Mouse (Mus musculus): ENCODE measurements at regions not wholly inside any gene's neighbourhood (a gene's known extent, or its start where the extent isn't known, plus 50 kb on each side); places are given as distances from the start of the nearest gene placed in this dataset.

- WGBS, result 91% methylated on average over 7 of the region's 7 CpGs
- Histone ChIP-seq H3K4me2 (replicated peaks) (no peak overlapping the region), H3K4me1 (replicated peaks) (peaks cover 9% of the 10 kb centered on the region; the same call in 1 of the 2 replicates), H3K27ac (no peak overlapping the region), H3K27me3 (replicated peaks) (no peaks in the 10 kb centered on the region), H3K36me3 (no peaks in the 10 kb centered on the region), H3K9ac (no peak overlapping the region), H3K4me3 (replicated peaks) (no peak overlapping the region), H3K9me3 (no peaks in the 10 kb centered on the region)
- no peak for ATAC-seq
Observed at GRCm38 (mm10) chr15:93004551-93004950, 270.4 kb downstream of the Gxylt1 start.

- peaks cover 9% of the 10 kb centered on the region; the same call in 1 of the 2 replicates for H3K4me1 ChIP-seq (replicated peaks)
- H3K4me3 ChIP-seq (replicated peaks), result no peak overlapping the region
- no peaks in the 10 kb centered on the region for H3K36me3 ChIP-seq
- H3K4me2 ChIP-seq (replicated peaks), result no peak overlapping the region
- H3K9me3 ChIP-seq, result no peaks in the 10 kb centered on the region
- no peak overlapping the region for H3K27ac ChIP-seq
- ATAC-seq, result no peak
- H3K9ac ChIP-seq, result no peak overlapping the region
- WGBS, result 89% methylated on average over 3 of the region's 3 CpGs
- no peaks in the 10 kb centered on the region for H3K27me3 ChIP-seq (replicated peaks)
Observed at GRCm38 (mm10) chr15:93003233-93003632, 271.7 kb downstream of the Gxylt1 start.

DNA sequence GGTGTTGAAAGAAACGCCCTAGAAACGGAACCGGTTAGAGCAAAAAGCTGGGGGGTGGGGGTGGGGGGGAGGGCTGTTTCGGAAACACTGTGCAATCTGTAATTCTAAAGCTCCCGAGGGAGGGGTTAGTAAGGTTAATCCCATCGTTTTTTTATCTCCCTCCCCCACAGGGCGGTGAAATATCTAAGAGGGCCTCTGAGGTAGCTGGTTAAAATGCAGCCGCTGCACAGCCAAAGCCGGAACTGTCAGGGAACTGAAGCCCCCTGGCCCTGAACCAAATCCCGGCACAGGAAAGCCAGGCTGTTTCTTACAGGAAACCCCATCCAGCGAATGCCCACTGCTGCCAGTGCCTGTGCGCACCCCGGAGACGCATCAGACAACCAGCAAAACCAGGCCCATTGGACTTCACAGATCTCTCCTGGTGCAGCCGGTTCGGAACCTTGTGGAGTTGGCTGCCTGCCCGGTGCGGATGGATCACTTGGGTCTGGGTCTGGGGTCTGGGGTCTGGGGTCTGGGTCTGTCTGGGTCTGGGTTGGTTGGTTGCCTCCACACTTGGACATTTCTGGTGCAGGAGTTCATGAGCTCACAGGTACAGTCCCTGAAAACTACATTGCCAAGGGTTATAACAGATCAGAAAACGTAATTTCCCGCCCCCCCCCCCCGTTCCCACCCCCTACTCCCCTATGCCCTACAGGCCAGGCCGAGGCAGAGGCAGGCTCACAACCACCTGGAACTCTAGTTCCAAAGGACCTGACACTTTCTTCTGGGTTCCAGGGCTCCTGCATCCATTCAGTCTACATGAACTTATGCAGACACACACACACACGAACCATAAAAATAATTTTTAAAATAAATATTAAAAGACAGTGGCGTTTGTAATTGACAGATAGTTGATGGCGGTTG, 272.7 kb downstream of the Gxylt1 start:
- WGBS, result 26% methylated on average over 25 of the region's 25 CpGs
- peak; percentile 48; the same call in 1 of the 2 replicates for ATAC-seq

DNA sequence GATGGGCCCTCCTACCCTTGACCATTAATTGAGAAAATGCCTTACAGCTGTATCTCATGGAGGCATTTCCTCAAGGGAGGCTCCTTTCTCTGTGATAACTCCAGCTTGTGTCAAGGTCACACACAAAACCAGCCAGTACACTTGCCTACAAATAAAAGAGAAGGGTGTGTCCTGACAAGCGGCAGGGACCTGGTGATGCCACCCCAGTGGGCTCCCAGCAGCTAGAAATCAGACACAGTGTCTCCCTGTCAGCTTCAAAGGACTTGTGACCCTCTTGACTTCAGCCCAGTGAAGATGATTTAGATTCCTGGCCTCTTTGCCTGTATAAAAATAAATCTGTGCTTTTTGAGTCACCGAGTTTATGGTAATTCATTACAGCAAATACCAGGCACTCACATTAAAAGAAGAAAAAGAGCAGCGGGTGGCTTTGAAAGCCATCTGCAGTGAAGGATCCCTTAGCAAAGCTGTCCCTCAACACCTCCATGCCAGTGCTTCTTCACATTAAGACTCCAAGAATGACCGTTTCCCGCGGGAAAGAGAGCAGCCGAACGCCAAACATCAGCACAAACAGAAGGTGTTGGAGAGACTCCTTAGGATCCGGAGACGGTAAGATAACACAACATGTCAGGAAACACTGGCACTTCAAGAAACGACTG, 273.5 kb downstream of the Gxylt1 start:
- Histone ChIP-seq H3K4me1 (replicated peaks) (peaks cover 9% of the 10 kb centered on the region; the same call in 1 of the 2 replicates), H3K36me3 (no peaks in the 10 kb centered on the region), H3K4me2 (replicated peaks) (peak overlapping the region; percentile 55), H3K27ac (no peak overlapping the region), H3K9ac (no peak overlapping the region), H3K4me3 (replicated peaks) (no peak overlapping the region), H3K9me3 (no peaks in the 10 kb centered on the region), H3K27me3 (replicated peaks) (no peaks in the 10 kb centered on the region)
- 5% methylated on average over 11 of the region's 11 CpGs for WGBS
- ATAC-seq, result no peak

More for the DNA sequence above, 272.7 kb downstream of the Gxylt1 start:
- peak overlapping the region; percentile 15; the same call in 1 of the 2 replicates for H3K4me3 ChIP-seq (replicated peaks)
- H3K27ac ChIP-seq, result no peak overlapping the region
- H3K9me3 ChIP-seq, result no peaks in the 10 kb centered on the region
- H3K9ac ChIP-seq, result no peak overlapping the region
- H3K36me3 ChIP-seq, result no peaks in the 10 kb centered on the region
- no peaks in the 10 kb centered on the region for H3K27me3 ChIP-seq (replicated peaks)
- peaks cover 9% of the 10 kb centered on the region; the same call in 1 of the 2 replicates for H3K4me1 ChIP-seq (replicated peaks)
- H3K4me2 ChIP-seq (replicated peaks), result peak overlapping the region; percentile 55

DNA sequence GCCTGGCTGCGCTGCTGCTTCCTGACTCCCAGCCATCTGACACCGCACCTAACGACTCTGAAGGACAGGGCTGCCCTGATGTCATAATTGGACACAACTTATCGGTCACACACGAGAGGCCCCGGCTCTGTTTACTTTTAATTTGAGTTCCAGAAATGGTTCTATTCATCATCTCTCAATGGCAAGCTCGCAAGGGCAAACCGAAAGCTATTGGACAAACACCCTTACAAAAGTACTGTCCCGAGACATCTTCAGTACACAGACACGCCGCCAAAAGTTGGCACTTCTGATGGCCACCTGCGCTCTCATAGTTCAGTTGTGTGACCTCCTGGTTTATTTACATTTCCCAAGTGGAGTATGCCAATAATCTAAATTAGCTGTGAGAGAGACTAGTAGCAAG, 274.9 kb downstream of the Gxylt1 start:
- Histone ChIP-seq H3K4me1 (replicated peaks) (peaks cover 9% of the 10 kb centered on the region; the same call in 1 of the 2 replicates), H3K27me3 (replicated peaks) (no peaks in the 10 kb centered on the region), H3K36me3 (no peaks in the 10 kb centered on the region), H3K9me3 (no peaks in the 10 kb centered on the region), H3K4me3 (replicated peaks) (no peak overlapping the region), H3K9ac (no peak overlapping the region), H3K27ac (no peak overlapping the region), H3K4me2 (replicated peaks) (0 out of 2 replicates have a peak overlapping the region, but pooled peaks have one; percentile 14)
- ATAC-seq, result no peak
- WGBS, result 40% methylated on average over 12 of the region's 12 CpGs

DNA sequence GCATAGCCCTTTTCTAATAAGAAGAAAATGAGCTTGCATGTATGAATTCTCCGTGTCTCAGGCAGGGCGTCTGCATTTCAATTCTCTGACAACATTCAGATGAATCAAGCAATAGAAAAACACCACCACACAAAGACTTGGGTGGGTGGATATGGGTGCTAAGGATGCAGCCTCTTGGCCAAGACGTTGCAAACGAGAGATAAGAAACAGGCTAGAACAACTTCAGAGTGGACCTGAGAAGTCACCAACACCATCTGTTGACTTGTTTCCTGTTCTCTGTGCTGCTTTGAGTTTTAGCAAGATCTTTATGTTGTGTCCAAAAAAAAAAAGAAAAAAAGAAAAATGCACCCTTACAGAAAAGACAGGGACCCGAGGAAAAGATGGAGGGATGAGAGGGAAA, 277.0 kb downstream of the Gxylt1 start:
- H3K36me3 ChIP-seq, result no peaks in the 10 kb centered on the region
- peaks cover 9% of the 10 kb centered on the region; the same call in 1 of the 2 replicates for H3K4me1 ChIP-seq (replicated peaks)
- no peak overlapping the region for H3K4me3 ChIP-seq (replicated peaks)
- 80% methylated on average over 5 of the region's 5 CpGs for WGBS
- no peak overlapping the region for H3K27ac ChIP-seq
- ATAC-seq, result no peak
- H3K4me2 ChIP-seq (replicated peaks), result no peak overlapping the region
- H3K9ac ChIP-seq, result no peak overlapping the region
- H3K27me3 ChIP-seq (replicated peaks), result no peaks in the 10 kb centered on the region
- no peaks in the 10 kb centered on the region for H3K9me3 ChIP-seq

DNA sequence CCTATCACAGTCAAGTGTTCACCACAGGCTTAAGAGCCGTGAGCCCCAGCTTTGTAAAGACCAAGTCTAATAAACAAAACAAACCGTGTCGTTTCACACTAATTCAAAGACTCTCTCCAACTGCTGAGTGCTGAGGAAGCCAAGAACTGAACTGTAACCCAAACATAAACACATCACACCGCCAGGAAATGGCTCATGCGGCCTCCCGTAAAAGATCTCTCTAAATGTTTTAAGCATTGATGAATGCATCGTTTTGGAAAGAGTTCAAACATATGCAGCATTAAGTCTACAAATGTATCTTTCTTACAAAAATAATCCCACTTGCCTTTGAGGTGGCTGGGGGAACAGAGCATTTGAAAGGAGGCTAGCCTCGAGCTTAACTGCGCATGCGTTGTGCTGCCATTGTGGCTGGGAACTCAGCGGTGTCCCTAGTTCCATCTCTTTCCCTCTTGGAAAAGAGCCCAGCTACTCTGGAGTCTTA, 280.7 kb downstream of the Gxylt1 start:
- Histone ChIP-seq H3K27me3 (replicated peaks) (no peaks in the 10 kb centered on the region), H3K36me3 (no peaks in the 10 kb centered on the region), H3K9me3 (no peaks in the 10 kb centered on the region), H3K27ac (no peak overlapping the region), H3K4me1 (replicated peaks) (no peaks in the 10 kb centered on the region), H3K9ac (no peak overlapping the region), H3K4me3 (replicated peaks) (no peak overlapping the region), H3K4me2 (replicated peaks) (no peak overlapping the region)
- 36% methylated on average over 11 of the region's 11 CpGs for WGBS
- ATAC-seq, result peak; percentile 79

GRCm38 (mm10) chr15:92993538-92994190, 281.3 kb downstream of the Gxylt1 start:
- Histone ChIP-seq H3K9ac (no peak overlapping the region), H3K4me1 (replicated peaks) (no peaks in the 10 kb centered on the region), H3K9me3 (no peaks in the 10 kb centered on the region), H3K27me3 (replicated peaks) (no peaks in the 10 kb centered on the region), H3K36me3 (no peaks in the 10 kb centered on the region), H3K4me3 (replicated peaks) (no peak overlapping the region), H3K27ac (no peak overlapping the region), H3K4me2 (replicated peaks) (no peak overlapping the region)
- WGBS, result 43% methylated on average over 6 of the region's 6 CpGs
- ATAC-seq, result no peak

DNA sequence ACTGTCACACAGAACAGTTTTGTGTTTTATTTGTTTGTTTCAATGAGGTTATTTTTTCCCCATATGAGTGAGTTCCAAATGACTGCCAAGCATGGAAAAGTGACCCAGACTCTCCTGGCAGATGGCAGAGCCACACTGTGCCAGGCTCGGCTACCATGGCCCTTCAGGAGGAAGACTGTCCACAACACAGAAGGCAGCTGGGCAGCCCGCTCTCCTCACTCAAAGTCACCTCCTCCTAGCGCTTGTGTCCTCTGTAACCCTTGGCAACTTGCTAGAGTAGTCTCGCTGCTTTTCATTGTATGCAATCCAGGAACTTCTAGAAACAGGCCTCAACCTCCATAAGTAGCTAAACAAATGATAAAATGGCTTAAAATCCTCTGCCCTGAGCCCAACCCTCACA, 299.2 kb downstream of the Gxylt1 start:
- Histone ChIP-seq H3K4me2 (replicated peaks) (no peak overlapping the region), H3K27ac (no peak overlapping the region), H3K9ac (no peak overlapping the region), H3K4me3 (replicated peaks) (no peak overlapping the region), H3K9me3 (no peaks in the 10 kb centered on the region), H3K27me3 (replicated peaks) (no peaks in the 10 kb centered on the region), H3K36me3 (no peaks in the 10 kb centered on the region), H3K4me1 (replicated peaks) (no peaks in the 10 kb centered on the region)
- ATAC-seq, result no peak
- WGBS, result 78% methylated on average over 4 of the region's 4 CpGs

DNA sequence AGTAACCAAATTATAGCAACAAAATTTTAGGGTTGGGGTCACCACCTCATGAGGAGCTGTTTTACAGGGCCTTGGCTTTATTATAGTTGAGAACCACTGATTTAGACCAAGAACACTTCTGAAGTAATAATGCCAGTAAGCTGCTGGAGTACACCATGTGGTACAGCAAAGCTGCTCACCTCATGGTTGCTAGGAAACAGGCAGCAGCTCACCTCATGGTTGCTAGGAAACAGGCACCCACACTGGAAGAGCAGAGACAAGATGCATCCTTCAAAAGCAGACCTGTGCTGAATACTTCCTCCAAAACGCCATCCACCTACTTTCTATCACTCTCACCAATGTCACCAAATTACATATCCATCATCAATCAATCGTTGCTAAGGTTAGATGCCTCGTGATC, 300.0 kb downstream of the Gxylt1 start:
- no peaks in the 10 kb centered on the region for H3K4me1 ChIP-seq (replicated peaks)
- no peaks in the 10 kb centered on the region for H3K9me3 ChIP-seq
- H3K27me3 ChIP-seq (replicated peaks), result no peaks in the 10 kb centered on the region
- H3K4me3 ChIP-seq (replicated peaks), result no peak overlapping the region
- 68% methylated on average over 3 of the region's 3 CpGs for WGBS
- no peak overlapping the region for H3K27ac ChIP-seq
- no peaks in the 10 kb centered on the region for H3K36me3 ChIP-seq
- no peak overlapping the region for H3K9ac ChIP-seq
- no peak for ATAC-seq
- no peak overlapping the region for H3K4me2 ChIP-seq (replicated peaks)

GRCm38 (mm10) chr15:92973651-92974229, 301.2 kb downstream of the Gxylt1 start:
- WGBS, result 47% methylated on average over 9 of the region's 9 CpGs
- Histone ChIP-seq H3K9me3 (no peaks in the 10 kb centered on the region), H3K9ac (no peak overlapping the region), H3K36me3 (no peaks in the 10 kb centered on the region), H3K4me1 (replicated peaks) (no peaks in the 10 kb centered on the region), H3K27ac (no peak overlapping the region), H3K4me3 (replicated peaks) (no peak overlapping the region), H3K27me3 (replicated peaks) (no peaks in the 10 kb centered on the region), H3K4me2 (replicated peaks) (no peak overlapping the region)
- no peak for ATAC-seq

DNA sequence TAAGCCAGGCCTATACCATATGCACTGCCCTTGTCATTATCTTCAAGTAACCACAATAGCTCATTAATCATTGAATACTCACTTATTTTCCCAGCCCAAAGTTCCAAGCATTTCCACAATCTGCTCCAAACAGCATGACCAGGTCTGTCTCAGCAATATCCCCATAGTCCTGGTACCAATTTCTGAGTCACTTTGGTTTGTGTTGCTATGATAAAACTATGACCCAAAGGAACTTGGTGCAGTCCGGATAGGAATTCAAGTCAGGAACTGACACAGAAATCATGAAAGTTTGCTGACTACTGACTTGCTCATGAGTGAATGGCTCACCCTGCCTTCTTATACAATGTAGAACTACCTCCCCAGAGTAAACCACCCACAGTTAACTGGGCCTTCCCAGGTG, 309.4 kb downstream of the Gxylt1 start:
- H3K27ac ChIP-seq, result no peak overlapping the region
- no peaks in the 10 kb centered on the region for H3K4me1 ChIP-seq (replicated peaks)
- H3K4me2 ChIP-seq (replicated peaks), result no peak overlapping the region
- H3K9me3 ChIP-seq, result no peaks in the 10 kb centered on the region
- H3K4me3 ChIP-seq (replicated peaks), result no peak overlapping the region
- no peaks in the 10 kb centered on the region for H3K27me3 ChIP-seq (replicated peaks)
- ATAC-seq, result no peak
- no peaks in the 10 kb centered on the region for H3K36me3 ChIP-seq
- no peak overlapping the region for H3K9ac ChIP-seq
- 86% methylated on average over 1 of the region's 1 CpGs for WGBS

Data from intestine, embryonic 15.5 days (tissue).